Mouse (Mus musculus) liver, embryonic 12.5 days (tissue): Measurements from ENCODE around the gene BC030867. TPM values are rescaled to one million over a fixed set of nuclear protein-coding genes. Genes with fewer than 3 reads are reported as not detected.

Experiments
- ATAC-seq: fragments of 200-750 bp; cut with Nextera tagmentation; 2 replicates; pipeline ENCODE4 v1.8.0; 2017; ENCODE audit warnings: moderate number of reproducible peaks, mild to moderate bottlenecking, moderate library complexity
- H3K27ac ChIP-seq: fragments of 300-500 bp; sonication (generic); 2 replicates; pipeline ENCODE4 v1.5.1; 2016; ENCODE audit warnings: mild to moderate bottlenecking
- H3K27me3 ChIP-seq: fragments of 300-500 bp; sonication (generic); replicated peaks from 2 replicates; pipeline ENCODE4 v1.6.1; 2016; ENCODE audit warnings: mild to moderate bottlenecking, moderate library complexity
- H3K36me3 ChIP-seq: fragments of 300-500 bp; sonication (generic); 2 replicates; pipeline ENCODE4 v1.6.1; 2016; ENCODE audit warnings: mild to moderate bottlenecking, moderate library complexity
- H3K4me1 ChIP-seq: fragments of 300-500 bp; sonication (generic); 2 replicates; pipeline ENCODE4 v1.6.1; 2016
- H3K4me2 ChIP-seq: fragments of 300-500 bp; sonication (generic); 2 replicates; pipeline ENCODE4 v1.6.1; 2016; ENCODE audit warnings: mild to moderate bottlenecking, moderate library complexity
- H3K4me3 ChIP-seq: fragments of 300-500 bp; sonication (generic); 2 replicates; pipeline ENCODE4 v1.5.1; 2016; ENCODE audit warnings: mild to moderate bottlenecking, moderate library complexity
- H3K9ac ChIP-seq: fragments of 300-500 bp; sonication (generic); 2 replicates; pipeline ENCODE4 v1.6.1; 2016; ENCODE audit warnings: mild to moderate bottlenecking, moderate library complexity
- H3K9me3 ChIP-seq: fragments of 300-500 bp; sonication (generic); replicated peaks from 2 replicates; pipeline ENCODE4 v1.6.1; 2016; ENCODE audit warnings: mild to moderate bottlenecking, moderate library complexity
- WGBS: fragments of 180-500 bp; shearing (Covaris S2); methylation state at CpG from one replicate; pipeline ENCODE4 v1.1.7; 2016; ENCODE audit not compliant: insufficient replicate concordance; 5-methylcytosine and 5-hydroxymethylcytosine counted together
- polyA plus RNA-seq: library from polyadenylated mRNA; unstranded; fragments of >200 nt; fragmentation: Nextera tagmentation; extraction: Ambion mirVana; gene quantifications from 2 replicates; pipeline ENCODE4 v1.2.1, GENCODE M21; 2016

Gene BC030867
- polyA plus RNA-seq, 1 experiment from 2014 or later, result 19.5 TPM

- Histone ChIP-seq H3K4me1 (peaks cover 43% of the 10 kb centered on the region), H3K27ac (peak within 1 kb of the TSS; percentile 98), H3K9ac (peak within 1 kb of the TSS; percentile 94), H3K27me3 (no peaks in the 10 kb centered on the region), H3K36me3 (peaks cover 31% of the 10 kb centered on the region), H3K4me2 (peak within 1 kb of the TSS; percentile 98), H3K4me3 (peak within 1 kb of the TSS; percentile 91), H3K9me3 (no peaks in the 10 kb centered on the region)
- under 1% methylated on average over 85 of the region's 125 CpGs for whole genome bisulfite sequencing
- ATAC-seq, result peak; percentile 92
These were observed 48.1 kb downstream of the BC030867 start, which contains the start of gene Atxn7l3 for GRCm38 (mm10) chr11:102296491-102297472. Gene Atxn7l3 (minus strand): TSS chr11:102296631.

- H3K4me3 ChIP-seq, result peak overlapping the region; percentile 91
- peak; percentile 36 for ATAC-seq
- peaks cover 43% of the 10 kb centered on the region for H3K4me1 ChIP-seq
- WGBS, result 17% methylated on average over 27 of the region's 27 CpGs
- H3K4me2 ChIP-seq, result peak overlapping the region; percentile 98
- peak overlapping the region; percentile 98 for H3K27ac ChIP-seq
- peaks cover 20% of the 10 kb centered on the region for H3K36me3 ChIP-seq
- no peaks in the 10 kb centered on the region for H3K9me3 ChIP-seq
- H3K9ac ChIP-seq, result peak overlapping the region; percentile 83
- no peaks in the 10 kb centered on the region for H3K27me3 ChIP-seq
These were observed 49.2 kb downstream of the BC030867 start for GRCm38 (mm10) chr11:102297577-102298556.

- Histone ChIP-seq H3K36me3 (peaks cover 4% of the 10 kb centered on the region), H3K27me3 (no peaks in the 10 kb centered on the region), H3K9me3 (no peaks in the 10 kb centered on the region), H3K27ac (0 out of 2 replicates have a peak overlapping the region, but pooled peaks have one; percentile 20), H3K4me1 (peaks cover 35% of the 10 kb centered on the region), H3K9ac (no peak overlapping the region), H3K4me2 (no peak overlapping the region), H3K4me3 (no peak overlapping the region)
- no peak for ATAC-seq
- WGBS, result 0% methylated on average over 1 of the region's 1 CpGs
These were observed 51.2 kb downstream of the BC030867 start for GRCm38 (mm10) chr11:102299839-102300238.

GRCm38 (mm10) chr11:102304141-102304540 lies 55.5 kb downstream of the BC030867 start:
- ATAC-seq, result no peak
- WGBS, result 52% methylated on average over 2 of the region's 2 CpGs
- Histone ChIP-seq H3K9ac (no peak overlapping the region), H3K27me3 (no peaks in the 10 kb centered on the region), H3K9me3 (no peaks in the 10 kb centered on the region), H3K27ac (no peak overlapping the region), H3K4me1 (peaks cover 17% of the 10 kb centered on the region), H3K36me3 (peaks cover 43% of the 10 kb centered on the region), H3K4me2 (no peak overlapping the region), H3K4me3 (no peak overlapping the region)

GRCm38 (mm10) chr11:102305359-102305758 lies 56.7 kb downstream of the BC030867 start:
- no peak for ATAC-seq
- H3K4me2 ChIP-seq, result no peak overlapping the region
- no peak overlapping the region for H3K27ac ChIP-seq
- H3K36me3 ChIP-seq, result peaks cover 55% of the 10 kb centered on the region
- no peaks in the 10 kb centered on the region for H3K9me3 ChIP-seq
- 72% methylated on average over 3 of the region's 3 CpGs for WGBS
- peaks cover 24% of the 10 kb centered on the region for H3K4me1 ChIP-seq
- H3K9ac ChIP-seq, result no peak overlapping the region
- no peak overlapping the region for H3K4me3 ChIP-seq
- no peaks in the 10 kb centered on the region for H3K27me3 ChIP-seq

GRCm38 (mm10) chr11:102308104-102308503 lies 59.4 kb downstream of the BC030867 start:
- no peaks in the 10 kb centered on the region for H3K9me3 ChIP-seq
- peak overlapping the region; percentile 82; the same call in 1 of the 2 replicates for H3K4me2 ChIP-seq
- H3K36me3 ChIP-seq, result peaks cover 82% of the 10 kb centered on the region
- H3K9ac ChIP-seq, result peak overlapping the region; percentile 52; the same call in 1 of the 2 replicates
- no peaks in the 10 kb centered on the region for H3K27me3 ChIP-seq
- H3K4me3 ChIP-seq, result no peak overlapping the region
- H3K4me1 ChIP-seq, result peaks cover 51% of the 10 kb centered on the region
- H3K27ac ChIP-seq, result no peak overlapping the region
- ATAC-seq, result no peak
- WGBS, result 67% methylated on average over 9 of the region's 9 CpGs

- Histone ChIP-seq H3K9ac (peak overlapping the region; percentile 60), H3K9me3 (no peaks in the 10 kb centered on the region), H3K4me3 (peak overlapping the region; percentile 54), H3K27ac (peak overlapping the region; percentile 83), H3K4me2 (peak overlapping the region; percentile 82), H3K27me3 (no peaks in the 10 kb centered on the region), H3K36me3 (peaks cover 91% of the 10 kb centered on the region), H3K4me1 (peaks cover 59% of the 10 kb centered on the region)
- WGBS, result under 1% methylated on average over 27 of the region's 27 CpGs
- ATAC-seq, result peak; percentile 93
These were observed 60.3 kb downstream of the BC030867 start for GRCm38 (mm10) chr11:102308979-102309378.

- peak overlapping the region; percentile 82 for H3K4me2 ChIP-seq
- H3K36me3 ChIP-seq, result peaks cover 97% of the 10 kb centered on the region
- H3K4me3 ChIP-seq, result peak overlapping the region; percentile 54
- peak overlapping the region; percentile 83 for H3K27ac ChIP-seq
- no peaks in the 10 kb centered on the region for H3K9me3 ChIP-seq
- H3K9ac ChIP-seq, result peak overlapping the region; percentile 60
- WGBS, result 71% methylated on average over 22 of the region's 22 CpGs
- no peak for ATAC-seq
- H3K4me1 ChIP-seq, result peaks cover 70% of the 10 kb centered on the region
- no peaks in the 10 kb centered on the region for H3K27me3 ChIP-seq
These were observed 61.3 kb downstream of the BC030867 start for GRCm38 (mm10) chr11:102309821-102310617.

- Histone ChIP-seq H3K4me3 (peak overlapping the region; percentile 54), H3K27ac (peak overlapping the region; percentile 83), H3K9ac (peak overlapping the region; percentile 60), H3K36me3 (peaks cover 95% of the 10 kb centered on the region), H3K27me3 (no peaks in the 10 kb centered on the region), H3K4me2 (peak overlapping the region; percentile 82), H3K4me1 (peaks cover 80% of the 10 kb centered on the region), H3K9me3 (no peaks in the 10 kb centered on the region)
- ATAC-seq, result no peak
- 43% methylated on average over 37 of the region's 38 CpGs for WGBS
These were observed 62.4 kb downstream of the BC030867 start for GRCm38 (mm10) chr11:102310768-102311695.

- H3K4me1 ChIP-seq, result peaks cover 83% of the 10 kb centered on the region
- WGBS, result 82% methylated on average over 4 of the region's 4 CpGs
- H3K4me3 ChIP-seq, result no peak overlapping the region
- no peak overlapping the region for H3K9ac ChIP-seq
- H3K36me3 ChIP-seq, result peaks cover 86% of the 10 kb centered on the region
- peak overlapping the region; percentile 83; the same call in 1 of the 2 replicates for H3K27ac ChIP-seq
- no peak overlapping the region for H3K4me2 ChIP-seq
- ATAC-seq, result no peak
- H3K9me3 ChIP-seq, result no peaks in the 10 kb centered on the region
- no peaks in the 10 kb centered on the region for H3K27me3 ChIP-seq
These were observed 63.3 kb downstream of the BC030867 start for GRCm38 (mm10) chr11:102311966-102312365.
